Mouse (Mus musculus) embryonic fibroblast, embryonic 13.5 days (primary cell): ENCODE data around the gene Galnt11.

ENCODE experiments used
- CTCF ChIP-seq: IDR thresholded peaks from 2 replicates; pipeline ENCODE4 v1.5.1; 2011; ENCODE audit warnings: mild to moderate bottlenecking, control low read depth, low read length, moderate library complexity, borderline replicate concordance; ENCODE audit not compliant: insufficient read depth
- POLR2A ChIP-seq: IDR thresholded peaks from 2 replicates; pipeline ENCODE4 v1.6.1; 2011; ENCODE audit warnings: low read depth, mild to moderate bottlenecking, control low read depth, low read length, moderate library complexity

- no peak for TF ChIP-seq CTCF
- TF ChIP-seq POLR2A, result no peak
Observed at GRCm38 (mm10) chr5:25184594-25184993, 37.1 kb upstream of the Galnt11 start.
